Mouse (Mus musculus) left cerebral cortex, adult 9 months (tissue): ENCODE data around the gene Ski.

ENCODE experiments used
- DNase-seq, 2 experiments: peaks; one replicate each; pipeline ENCODE4 v3.0.0; 2022; ENCODE audit warnings: low spot score in 2 of 2

The Ski gene

GRCm38 (mm10) chr4:155129996-155130395 is 92.4 kb downstream of the Ski start:
- DNase-seq: peak; percentile 84 to 94

DNA sequence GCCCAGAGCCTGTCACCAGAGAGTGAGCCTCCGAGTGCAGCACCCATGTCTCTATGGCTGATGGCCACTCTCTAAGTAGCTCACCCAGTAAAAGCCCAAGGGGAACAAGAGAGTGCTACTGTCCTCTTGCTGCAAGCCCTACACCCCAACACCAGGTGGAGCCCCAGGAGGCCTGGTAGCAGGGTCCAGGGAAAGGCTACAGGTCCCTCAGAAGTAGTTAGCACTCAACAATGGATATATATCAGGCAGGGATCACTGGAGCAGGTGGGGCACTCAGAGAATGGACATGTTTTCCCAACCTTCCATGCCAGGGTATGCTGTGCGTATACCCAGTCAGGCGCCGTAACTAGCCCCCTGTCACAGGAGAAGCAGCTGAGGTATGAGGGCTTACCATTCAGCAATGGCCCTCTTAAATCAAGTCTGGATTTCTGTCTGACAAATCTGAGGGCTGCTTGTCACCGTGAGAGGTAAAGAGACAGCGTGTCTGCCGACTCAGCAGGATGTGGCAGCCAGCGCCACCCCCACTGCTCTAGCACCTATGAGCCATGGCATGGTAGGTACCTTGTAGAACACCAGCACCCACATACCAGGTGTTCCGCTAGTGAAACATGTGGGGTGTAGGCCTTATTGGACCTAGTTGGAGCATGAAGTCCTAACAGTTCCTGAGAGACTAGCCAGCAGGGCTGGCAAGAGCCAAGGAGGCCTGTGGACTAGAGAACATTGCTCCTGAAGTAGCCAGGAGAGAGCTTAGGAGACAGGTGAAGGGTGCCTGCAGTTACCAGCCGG is 93.1 kb downstream of the Ski start:
- DNase-seq: peak in 1 of 2 experiments; percentile 74

DNA sequence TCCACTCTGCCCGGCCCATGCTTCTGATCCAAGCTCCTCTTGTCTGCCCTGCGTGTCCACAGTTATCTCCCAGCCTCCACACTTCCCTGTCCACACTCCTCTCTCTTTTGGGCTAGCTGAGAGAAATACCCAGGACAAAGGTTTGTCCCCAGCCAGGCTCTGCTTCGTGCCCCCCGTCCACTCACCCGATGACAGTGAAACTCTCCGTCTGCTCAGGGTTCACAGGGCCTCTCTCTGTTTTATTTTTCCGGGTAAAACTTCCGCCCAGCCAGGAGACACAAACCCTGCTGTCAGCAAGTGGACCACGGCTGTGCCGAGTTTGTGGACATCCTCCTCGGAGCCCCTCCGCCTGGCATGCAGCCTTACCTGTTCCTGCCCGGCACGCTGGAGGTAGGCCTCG is 94.0 kb downstream of the Ski start:
- DNase-seq: no peak

DNA sequence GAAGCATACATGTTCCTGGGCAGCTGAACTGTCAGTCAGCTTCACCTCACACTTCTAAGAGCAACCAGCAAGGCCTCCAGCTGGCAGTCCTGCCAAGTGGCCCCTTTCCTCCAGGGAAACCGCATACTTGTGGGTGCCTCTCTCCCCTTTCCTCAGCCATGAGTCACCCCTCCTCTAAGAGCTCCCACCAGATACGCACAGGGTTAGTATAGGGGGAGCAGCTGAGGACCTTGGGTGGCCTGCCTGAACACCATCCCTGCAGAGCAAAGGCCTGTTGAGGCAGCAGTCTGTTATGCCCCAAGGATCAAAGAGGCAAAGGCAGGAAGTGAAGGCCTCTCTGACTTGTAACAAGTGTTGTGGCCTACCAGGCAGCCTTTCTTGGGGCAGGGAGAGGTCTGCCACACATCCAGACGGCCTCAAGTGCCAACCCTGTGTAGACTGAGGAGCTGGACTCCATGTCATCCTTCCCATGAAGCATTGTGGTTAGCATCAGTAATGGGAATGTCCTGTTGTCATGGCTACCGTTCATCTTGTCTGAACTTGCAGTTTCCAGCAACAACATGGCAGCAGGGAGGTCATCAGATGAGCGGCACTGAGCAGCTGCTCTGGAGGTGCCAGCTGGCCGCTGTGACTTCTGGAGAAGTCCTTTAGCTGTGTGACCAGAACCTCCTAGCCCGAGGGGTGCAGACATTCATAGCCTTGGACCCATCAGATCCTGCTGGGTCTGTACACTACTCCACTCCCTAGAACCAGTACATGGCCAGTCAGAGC is 95.6 kb downstream of the Ski start:
- no peak for DNase-seq

DNA sequence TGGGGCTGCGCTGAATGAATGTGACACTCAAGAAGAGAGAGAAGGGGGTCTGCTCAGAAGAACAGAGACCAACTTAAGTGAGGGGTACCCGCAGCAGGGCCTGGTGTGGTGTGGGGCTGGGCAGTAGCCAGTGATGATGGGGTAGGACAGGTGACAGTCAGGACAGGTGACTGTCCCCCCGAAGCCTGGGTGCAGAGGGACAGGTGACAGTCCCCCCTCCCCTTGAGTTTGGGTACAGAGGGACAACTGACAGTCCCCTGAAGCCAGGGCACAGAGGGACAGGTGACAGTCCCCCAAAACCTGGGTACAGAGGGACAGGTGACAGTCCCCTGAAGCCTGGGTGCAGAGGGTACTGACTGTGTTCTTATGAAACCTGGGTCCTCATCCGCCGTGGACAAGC is 96.2 kb downstream of the Ski start:
- DNase-seq: no peak

DNA sequence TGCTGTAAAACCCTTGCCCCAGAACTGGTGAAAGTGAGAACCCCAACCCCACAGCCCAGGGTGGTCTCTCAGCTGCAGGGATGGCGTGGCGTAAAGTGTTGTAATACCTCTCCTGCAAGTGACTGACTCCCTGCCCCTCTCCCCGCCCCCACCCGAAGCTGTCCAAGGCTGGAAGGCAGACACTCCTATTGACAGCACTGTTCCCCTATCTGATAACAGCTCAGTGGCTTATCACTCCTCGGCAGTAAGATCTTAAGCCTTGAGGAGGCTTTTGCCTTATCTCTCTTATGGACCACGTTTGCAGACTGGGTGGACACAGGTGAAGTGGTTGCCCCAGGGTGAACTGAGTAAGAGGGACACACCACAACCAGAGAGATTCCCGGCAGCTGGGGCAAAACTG is 97.1 kb downstream of the Ski start:
- DNase-seq: no peak

DNA sequence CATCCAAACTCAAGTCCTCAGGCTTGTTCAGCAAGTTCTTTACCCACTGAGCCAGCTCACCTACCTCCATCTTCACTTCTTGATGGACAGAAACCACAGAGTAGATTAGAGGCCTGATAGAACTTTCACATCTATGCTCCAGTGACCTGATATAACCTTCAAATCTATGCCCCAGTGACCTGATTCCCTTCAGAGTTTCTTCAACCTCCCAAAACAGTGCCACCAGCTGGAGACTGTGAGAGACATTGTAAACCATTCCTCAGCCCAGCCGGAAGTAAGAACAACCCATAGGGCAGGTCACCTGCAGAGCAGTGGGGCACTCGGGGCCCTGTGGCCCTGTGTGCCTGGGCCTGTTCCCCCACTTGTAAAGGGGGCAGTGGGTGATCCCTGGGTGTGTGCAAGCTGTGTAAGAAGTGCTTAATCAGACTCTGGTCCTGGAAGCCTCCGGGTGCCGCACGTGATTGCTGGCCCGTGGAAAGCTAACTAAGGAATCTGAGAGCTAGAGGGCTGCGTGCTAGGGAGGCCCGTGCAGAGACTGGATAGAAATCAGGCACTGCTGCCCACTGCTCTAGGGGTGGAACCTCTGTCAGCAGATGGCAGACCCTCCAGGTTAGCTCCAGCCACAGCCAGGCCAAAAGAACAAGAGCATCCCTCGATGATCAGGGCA is 98.4 kb downstream of the Ski start:
- no peak for DNase-seq

GRCm38 (mm10) chr4:155122444-155123040 is 99.8 kb downstream of the Ski start:
- DNase-seq: peak; percentile 95 to 98

DNA sequence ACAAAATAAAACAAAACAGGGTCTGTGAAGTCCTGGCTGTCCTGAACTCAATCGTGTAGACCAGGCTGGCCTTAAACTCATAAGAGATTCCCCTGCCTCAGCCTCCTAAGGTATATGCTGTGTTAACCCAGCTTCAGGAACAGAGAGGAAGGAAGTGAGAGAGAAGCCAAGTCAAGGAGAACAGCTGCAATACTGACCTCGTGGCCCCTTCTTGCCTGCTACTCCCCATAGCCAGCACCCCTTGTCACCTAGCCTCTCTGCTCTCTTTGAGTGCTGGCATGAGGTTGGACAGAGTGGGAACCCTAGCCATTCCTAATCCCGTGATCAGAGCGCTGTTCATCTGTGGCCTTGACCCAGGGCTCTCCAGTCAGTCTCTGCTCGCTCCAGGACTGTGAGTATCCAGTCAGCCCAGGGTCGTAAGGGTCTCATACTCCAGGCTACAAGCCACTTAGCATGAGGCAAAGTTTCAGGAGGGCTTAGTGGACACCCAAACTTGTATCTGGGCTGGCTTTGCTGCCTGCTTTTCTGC is 100.4 kb downstream of the Ski start:
- DNase-seq: no peak

DNA sequence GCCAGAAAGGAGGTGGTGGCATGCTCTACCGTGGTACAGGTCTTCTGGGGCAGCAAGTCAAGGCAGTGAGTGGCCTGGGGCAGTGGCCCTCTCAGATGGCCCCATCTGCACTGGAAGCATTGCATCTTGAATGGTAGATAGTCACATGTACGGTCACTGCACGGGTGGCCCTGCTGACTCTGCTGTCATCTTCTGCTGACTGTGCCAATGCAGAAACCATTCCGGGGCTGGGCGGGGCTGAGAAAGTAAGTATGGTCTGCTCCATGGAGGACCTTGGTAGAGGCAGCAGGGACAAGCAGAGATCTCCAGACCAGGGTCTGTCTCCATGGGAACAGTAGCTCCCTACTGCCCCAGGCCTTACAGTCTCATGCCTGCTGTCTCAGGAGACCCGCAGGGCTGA is 101.2 kb downstream of the Ski start:
- DNase-seq: no peak

DNA sequence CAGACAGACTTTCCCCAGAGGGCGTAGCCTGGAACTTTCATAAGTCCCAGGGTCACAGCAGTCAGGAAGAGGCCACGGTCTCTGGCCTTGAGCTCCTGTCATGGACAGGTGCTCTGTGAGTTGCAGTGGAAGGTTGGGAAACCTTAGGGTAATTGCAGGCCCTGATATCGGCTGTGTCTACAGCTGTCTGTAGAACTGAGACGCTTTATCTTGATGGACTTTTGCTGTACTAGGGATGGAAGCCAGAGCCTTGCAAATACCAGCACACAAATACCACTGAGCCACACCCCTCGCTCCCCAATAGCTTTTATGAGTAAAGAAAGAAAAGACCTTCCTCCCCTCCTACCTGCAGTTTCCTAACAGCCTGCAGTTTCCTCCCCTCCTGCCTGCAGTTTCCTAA is 101.8 kb downstream of the Ski start:
- no peak for DNase-seq

DNA sequence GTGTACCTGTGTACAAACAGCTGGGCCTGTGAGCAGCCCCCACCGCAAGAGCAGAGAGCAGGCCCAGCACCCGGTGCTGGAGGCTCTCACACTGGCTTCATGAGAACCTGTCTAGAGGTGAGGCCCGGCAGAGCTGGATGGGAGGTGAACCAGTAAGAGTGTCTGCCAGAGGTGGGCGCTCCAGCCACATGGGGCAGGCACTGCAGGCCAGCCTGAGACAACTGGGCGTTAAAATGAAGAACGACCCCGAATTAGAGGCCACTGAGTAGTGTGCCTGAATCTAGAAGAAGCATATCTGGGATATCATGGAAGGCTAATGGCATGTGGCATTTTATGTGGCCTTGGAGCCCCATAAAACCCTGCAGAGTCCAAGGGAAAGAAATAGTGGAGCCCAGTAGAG is 102.4 kb downstream of the Ski start:
- no peak for DNase-seq

GRCm38 (mm10) chr4:155118278-155118677 is 104.1 kb downstream of the Ski start:
- no peak for DNase-seq

DNA sequence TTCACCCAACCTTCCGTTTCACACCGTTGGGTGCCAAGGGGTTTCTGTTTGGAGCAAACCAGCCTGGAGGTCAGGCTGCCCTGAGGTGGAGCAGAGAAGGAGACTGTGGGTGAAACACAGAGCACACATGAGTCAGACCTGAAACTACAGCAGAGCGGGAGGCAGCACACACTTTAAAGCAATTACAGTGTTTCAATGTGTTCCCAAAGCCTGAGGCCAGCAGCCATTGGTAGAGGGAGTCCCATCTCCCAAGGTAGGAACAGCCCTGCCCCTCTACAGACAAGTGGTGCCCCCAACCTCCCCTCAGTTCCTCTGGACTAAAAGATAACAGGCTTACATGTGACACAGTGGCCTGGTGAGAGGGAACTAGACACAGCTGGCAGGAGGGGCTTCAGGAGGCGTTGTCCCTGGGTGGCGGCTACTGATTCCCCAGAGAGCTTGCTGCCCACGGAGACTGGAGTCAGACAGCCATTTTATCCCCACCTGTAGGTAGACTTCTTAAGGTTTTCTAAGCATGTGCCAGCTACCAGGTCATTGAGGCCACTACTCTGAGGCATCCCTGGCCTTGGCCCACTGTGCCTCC is 104.9 kb downstream of the Ski start:
- no peak for DNase-seq

- DNase-seq: no peak
Observed at GRCm38 (mm10) chr4:155116607-155117006, 105.8 kb downstream of the Ski start.

DNA sequence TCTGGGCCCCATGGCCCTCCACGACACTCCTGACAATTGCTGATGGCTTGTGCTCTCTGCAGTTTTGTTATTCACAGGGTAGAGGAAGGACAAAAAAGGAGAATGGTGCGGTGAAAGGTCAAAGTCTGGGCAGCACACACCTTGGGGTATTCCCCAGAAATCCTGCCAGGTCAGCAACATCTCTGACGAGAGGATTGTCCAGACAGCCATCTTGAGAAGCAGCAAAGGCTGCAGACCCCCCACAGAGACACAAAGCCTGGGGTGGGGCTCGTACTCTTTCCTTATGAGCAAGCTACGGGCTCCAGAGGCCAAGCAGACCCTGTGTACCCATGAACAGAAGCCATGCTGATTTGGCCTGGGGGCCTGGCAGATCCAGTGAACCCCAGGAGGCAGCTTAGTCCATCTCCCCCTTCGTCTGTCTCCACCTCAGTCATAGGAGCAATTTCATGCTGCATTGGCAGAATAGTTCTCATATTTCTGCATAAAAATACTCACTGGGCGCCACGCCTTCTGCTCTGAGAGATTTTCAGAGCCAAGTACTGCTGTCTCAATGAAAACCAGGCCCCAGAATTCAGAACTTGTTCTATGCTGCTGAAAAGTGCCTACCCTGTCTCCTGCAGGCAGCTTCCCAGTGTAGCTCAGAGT is 108.5 kb downstream of the Ski start:
- peak in 1 of 2 experiments; percentile 29 for DNase-seq

- DNase-seq: no peak
Observed at GRCm38 (mm10) chr4:155109471-155109870, 112.9 kb downstream of the Ski start.

- DNase-seq: no peak
Observed at GRCm38 (mm10) chr4:155107886-155108285, 114.5 kb downstream of the Ski start.
